Mouse (Mus musculus): ENCODE results near the gene Lyrm7.

DNA sequence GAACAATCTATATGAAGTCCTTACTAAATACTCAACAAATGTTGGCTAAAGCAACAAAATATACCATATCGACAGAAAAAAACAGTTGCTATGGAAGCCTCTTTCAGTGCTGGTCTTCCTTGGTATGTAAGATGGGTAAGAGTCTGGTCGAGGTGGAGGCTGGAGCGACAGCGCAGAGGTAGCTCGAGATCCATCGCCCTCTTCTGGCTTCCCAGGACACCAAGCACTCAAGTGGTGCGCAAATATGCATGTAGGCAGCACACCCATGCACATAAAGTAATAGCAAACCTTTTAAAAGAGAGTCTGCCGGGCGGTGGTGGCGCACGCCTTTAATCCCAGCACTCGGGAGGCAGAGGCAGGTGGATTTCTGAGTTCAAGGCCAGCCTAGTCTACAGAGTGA lies 9.1 kb downstream of the Lyrm7 start:
- TF ChIP-seq POLR2A (IDR thresholded peaks at IDR 0.05; ENCODE audit: low read depth, low read length) (no peak), TBP (conservative IDR thresholded peaks at IDR 0.05; ENCODE audit: low read depth, low read length) (no peak), CTCF (conservative IDR thresholded peaks at IDR 0.05 in 1 of 2, IDR thresholded peaks at IDR 0.05 in 1 of 2; ENCODE audit: low read depth in 2 of 2, low read length in 2 of 2) (no peak), GABPA (IDR thresholded peaks at IDR 0.05; ENCODE audit: insufficient replicate concordance, low read depth, low read length) (no peak), EP300 (IDR thresholded peaks at IDR 0.05; ENCODE audit: low read length) (no peak), ELF1 (IDR thresholded peaks at IDR 0.05; ENCODE audit: low read depth, low read length) (no peak), MYC (IDR thresholded peaks at IDR 0.05; ENCODE audit: low read depth, low read length) (no peak), NELFE (IDR thresholded peaks at IDR 0.05; ENCODE audit: low read depth, low read length) (no peak), E2F4 (IDR thresholded peaks at IDR 0.05; ENCODE audit: insufficient replicate concordance, low read depth, low read length) (no peak), POLR2AphosphoS2 (IDR thresholded peaks at IDR 0.05; ENCODE audit: low read depth, low read length) (no peak), CHD2 (IDR thresholded peaks at IDR 0.05; ENCODE audit: low read length) (no peak), USF1 (IDR thresholded peaks at IDR 0.05; ENCODE audit: low read depth, low read length) (no peak), TCF12 (IDR thresholded peaks at IDR 0.05; ENCODE audit: low read depth, low read length) (no peak)
